8 mouse cellular contexts compared by ENCODE assay signal in the genomic region with DNA sequence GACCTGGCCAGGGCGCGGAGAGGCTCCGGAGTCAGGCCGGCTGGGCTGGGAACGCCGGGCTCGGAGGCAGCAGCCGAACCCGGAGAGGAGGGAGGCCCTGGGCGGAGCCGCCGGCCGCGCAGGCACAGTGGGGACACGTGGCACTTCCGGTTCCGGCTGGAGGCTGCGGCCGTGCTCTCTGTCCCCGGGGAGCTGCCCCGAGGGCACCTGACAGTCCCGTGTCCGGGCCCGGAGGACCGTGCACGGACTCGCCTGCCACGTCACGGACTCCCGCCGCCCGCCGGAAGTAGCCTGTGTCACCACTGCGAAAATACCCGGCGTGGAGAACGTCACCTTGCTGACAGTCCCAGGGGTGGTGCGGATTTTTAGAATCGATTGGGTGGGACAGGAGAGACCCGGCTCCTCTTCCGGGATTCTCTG. TPM values are rescaled to one million over a fixed set of nuclear protein-coding genes. Genes with fewer than 3 reads are reported as not detected.
DNase-seq lines count a peak whose midpoint lies in the region; ATAC-seq and TF ChIP-seq lines count a peak whose summit lies in the region.

No protein-coding gene starts in this region.

- 0 out of 2 replicates have a peak, but pooled peaks cover 7% of the 10 kb centered on the region for H3K36me3 ChIP-seq in embryonic facial prominence, embryonic 13.5 days
- peaks cover 6% of the 10 kb centered on the region for H3K36me3 ChIP-seq in heart, adult 2 months (ENCODE audit: control insufficient read depth, insufficient read depth, low read length)
- no peaks in the 10 kb centered on the region for H3K36me3 ChIP-seq in kidney, adult 2 months (ENCODE audit: control insufficient read depth, insufficient read depth, low read length)
- H3K36me3 ChIP-seq in limb, embryonic 12.5 days = peaks cover 6% of the 10 kb centered on the region; the same call in 1 of the 2 replicates
- no peaks in the 10 kb centered on the region for H3K36me3 ChIP-seq in midbrain, embryonic 14.5 days (ENCODE audit: control insufficient read depth, insufficient read depth, low read length)

- peak overlapping the region; percentile 92 for H3K9ac ChIP-seq in embryonic facial prominence, embryonic 13.5 days
- peak overlapping the region; percentile 87 for H3K9ac ChIP-seq in heart, adult 2 months (ENCODE audit: low read depth, low read length)
- H3K9ac ChIP-seq in limb, embryonic 12.5 days (replicated peaks) = peak overlapping the region; percentile 87
- peak overlapping the region; percentile 94 for H3K9ac ChIP-seq in midbrain, embryonic 14.5 days (replicated peaks; ENCODE audit: low read length)

- peak; percentile 89 for DNase-seq in 416B (ENCODE audit: low read depth)
- DNase-seq in adrenal gland, postnatal 4 days (ENCODE audit: low spot score in 2 of 2) = peak; percentile 80 to 82
- peak; percentile 96 to 97 for DNase-seq in heart, adult 2 months
- DNase-seq in kidney, adult 2 months = peak; percentile 97
- peak; percentile 95 for DNase-seq in midbrain, embryonic 14.5 days
- DNase-seq in spleen, adult 12 weeks (ENCODE audit: low spot score) = peak; percentile 88

- peaks cover 4% of the 10 kb centered on the region for H3K79me2 ChIP-seq in heart, adult 2 months (replicated peaks; ENCODE audit: control insufficient read depth, insufficient read depth, low read length)

- peak; percentile 63; the same call in 1 of the 2 replicates for TF ChIP-seq EP300 in heart, adult 2 months (IDR thresholded peaks at IDR 0.05; ENCODE audit: insufficient read depth, low read depth, low read length)

- peaks cover 18% of the 10 kb centered on the region for H3K4me1 ChIP-seq in embryonic facial prominence, embryonic 13.5 days
- H3K4me1 ChIP-seq in heart, adult 2 months (ENCODE audit: control insufficient read depth, insufficient read depth, low read length) = peaks cover 6% of the 10 kb centered on the region; the same call in 1 of the 2 replicates
- H3K4me1 ChIP-seq in kidney, adult 2 months (ENCODE audit: control insufficient read depth, insufficient read depth, low read length) = peaks cover 9% of the 10 kb centered on the region; the same call in 1 of the 2 replicates
- peaks cover 23% of the 10 kb centered on the region for H3K4me1 ChIP-seq in limb, embryonic 12.5 days (replicated peaks)
- peaks cover 19% of the 10 kb centered on the region for H3K4me1 ChIP-seq in midbrain, embryonic 14.5 days (ENCODE audit: control insufficient read depth, insufficient read depth, low read length)

- intact Hi-C loops in heart, adult 2 months (cut with DNase I) = loop anchor here (5.0 kb wide), 1 partner anchor 139 kb away; the partner anchor contains the start of gene Nhp2

- no peak; the same call in none of the 2 replicates for TF ChIP-seq POLR2A in heart, adult 2 months (IDR thresholded peaks at IDR 0.05; ENCODE audit: insufficient read depth, low read depth, low read length)
- TF ChIP-seq POLR2A in kidney, adult 2 months (IDR thresholded peaks at IDR 0.05; ENCODE audit: low read depth, low read length) = peak; percentile 71

- no peaks in the 10 kb centered on the region for H3K9me3 ChIP-seq in embryonic facial prominence, embryonic 13.5 days
- no peaks in the 10 kb centered on the region for H3K9me3 ChIP-seq in limb, embryonic 12.5 days
- no peaks in the 10 kb centered on the region for H3K9me3 ChIP-seq in midbrain, embryonic 14.5 days (ENCODE audit: control insufficient read depth, low read length)

- peak overlapping the region; percentile 82 for H3K4me3 ChIP-seq in embryonic facial prominence, embryonic 13.5 days
- H3K4me3 ChIP-seq in heart, adult 2 months = peak overlapping the region; percentile 93
- peak overlapping the region; percentile 85 for H3K4me3 ChIP-seq in kidney, adult 2 months (ENCODE audit: insufficient read depth, low read depth, low read length)
- peak overlapping the region; percentile 95 for H3K4me3 ChIP-seq in limb, embryonic 12.5 days (replicated peaks)
- peak overlapping the region; percentile 98 for H3K4me3 ChIP-seq in midbrain, embryonic 14.5 days (replicated peaks; ENCODE audit: low read depth, low read length)

- peak overlapping the region; percentile 55 for H3K27ac ChIP-seq in embryonic facial prominence, embryonic 13.5 days
- H3K27ac ChIP-seq in heart, adult 2 months = peak overlapping the region; percentile 95
- peak overlapping the region; percentile 87 for H3K27ac ChIP-seq in kidney, adult 2 months (ENCODE audit: insufficient read depth, low read depth, low read length)
- peak overlapping the region; percentile 50 for H3K27ac ChIP-seq in limb, embryonic 12.5 days
- H3K27ac ChIP-seq in midbrain, embryonic 14.5 days (replicated peaks; ENCODE audit: low read depth, low read length) = peak overlapping the region; percentile 76

- ATAC-seq in embryonic facial prominence, embryonic 13.5 days (ENCODE audit: insufficient number of reproducible peaks, insufficient read depth, low FRiP score, low TSS enrichment, low read depth) = peak; percentile 90
- peak; percentile 89 for ATAC-seq in limb, embryonic 12.5 days (ENCODE audit: insufficient number of reproducible peaks, insufficient read depth, low FRiP score, low TSS enrichment, low read depth)
- peak; percentile 96 for ATAC-seq in midbrain, embryonic 14.5 days (ENCODE audit: low FRiP score, low TSS enrichment)

- TF ChIP-seq CTCF in heart, adult 2 months (IDR thresholded peaks at IDR 0.05) = no peak
- TF ChIP-seq CTCF in kidney, adult 2 months (conservative IDR thresholded peaks at IDR 0.05; ENCODE audit: insufficient read depth, insufficient read length, low read depth, low read length) = no peak

- H3K4me2 ChIP-seq in embryonic facial prominence, embryonic 13.5 days = peak overlapping the region; percentile 86
- peak overlapping the region; percentile 88 for H3K4me2 ChIP-seq in limb, embryonic 12.5 days
- H3K4me2 ChIP-seq in midbrain, embryonic 14.5 days (ENCODE audit: low read length) = peak overlapping the region; percentile 90

- H3K27me3 ChIP-seq in embryonic facial prominence, embryonic 13.5 days = peaks cover 5% of the 10 kb centered on the region; the same call in 1 of the 2 replicates
- no peaks in the 10 kb centered on the region for H3K27me3 ChIP-seq in heart, adult 2 months (ENCODE audit: control insufficient read depth, insufficient read depth, low read length)
- no peaks in the 10 kb centered on the region for H3K27me3 ChIP-seq in kidney, adult 2 months (replicated peaks; ENCODE audit: control insufficient read depth, insufficient read depth, low read length)
- H3K27me3 ChIP-seq in limb, embryonic 12.5 days = 0 out of 2 replicates have a peak, but pooled peaks cover 4% of the 10 kb centered on the region
- no peaks in the 10 kb centered on the region for H3K27me3 ChIP-seq in midbrain, embryonic 14.5 days (ENCODE audit: control insufficient read depth, insufficient read depth, low read length)

- 0% methylated on average over 37 of the region's 41 CpGs for WGBS in embryonic facial prominence, embryonic 13.5 days
- WGBS in heart, adult 2 months = under 1% methylated on average over 41 of the region's 41 CpGs
- under 1% methylated on average over 41 of the region's 41 CpGs for WGBS in kidney, adult 2 months
- WGBS in limb, embryonic 12.5 days = under 1% methylated on average over 39 of the region's 41 CpGs
- WGBS in midbrain, embryonic 14.5 days = under 1% methylated on average over 41 of the region's 41 CpGs

RNA-seq across cellular contexts. Expression of gene Sec24a, which starts 7.1 kb away (rescaled TPM):
- total RNA-seq in adrenal gland, postnatal 4 days (2021) = 10 to 100 TPM; 31.8 to 33.1 TPM
- polyA plus RNA-seq in embryonic facial prominence, embryonic 13.5 days (2015; fragmentation: Nextera tagmentation; extraction: Ambion mirVana) = 15.3 and 18.3 TPM in 2 replicates
- 10 to 100 TPM; 15.3 to 16.6 TPM for total RNA-seq in heart, adult 2 months (2021)
- polyA plus RNA-seq in heart, adult 2 months (2012; rRNA removed) = 9.3 and 12.3 TPM in 2 replicates
- polyA plus RNA-seq in kidney, adult 2 months (2012; rRNA removed) = 14.7 and 14.8 TPM in 2 replicates
- polyA plus RNA-seq in limb, embryonic 12.5 days (2016; fragmentation: Nextera tagmentation; extraction: Ambion mirVana) = 12.7 and 13.3 TPM in 2 replicates
- polyA plus RNA-seq in midbrain, embryonic 14.5 days (2014; fragmentation: Nextera tagmentation; extraction: Ambion mirVana) = 15.0 and 16.9 TPM in 2 replicates

RNA-seq across cellular contexts. Expression of gene Sar1b, which starts 7.1 kb away (rescaled TPM):
- total RNA-seq in adrenal gland, postnatal 4 days (2021) = 10 to 100 TPM; 68.7 to 79.2 TPM
- 89.3 and 96.5 TPM in 2 replicates for polyA plus RNA-seq in embryonic facial prominence, embryonic 13.5 days (2015; fragmentation: Nextera tagmentation; extraction: Ambion mirVana)
- total RNA-seq in heart, adult 2 months (2021) = 100 to 1,000 TPM; 123 to 149 TPM
- polyA plus RNA-seq in heart, adult 2 months (2012; rRNA removed) = 64.2 and 131 TPM in 2 replicates
- polyA plus RNA-seq in kidney, adult 2 months (2012; rRNA removed) = 47.1 and 62.2 TPM in 2 replicates
- 84.6 and 89.7 TPM in 2 replicates for polyA plus RNA-seq in limb, embryonic 12.5 days (2016; fragmentation: Nextera tagmentation; extraction: Ambion mirVana)
- 188 and 211 TPM in 2 replicates for polyA plus RNA-seq in midbrain, embryonic 14.5 days (2014; fragmentation: Nextera tagmentation; extraction: Ambion mirVana)

Comparison
In these comparisons a context has a peak if more than half of its experiments do, and no peak if none do; other contexts are left out.
1. Peak in every context shown above with its lines: DNase-seq, ATAC-seq, H3K4me3 ChIP-seq and H3K27ac ChIP-seq.